Mouse (Mus musculus): ENCODE measurements around the gene Gpn2. TPM values are rescaled to one million over a fixed set of nuclear protein-coding genes. Genes with fewer than 3 reads are reported as not detected.
A peak's percentile ranks its signal among the peaks of the same experiment; 100 is the strongest.

Gpn2 gene
- 19.4 and 22.2 TPM in 2 replicates for polyA plus RNA-seq (2012; rRNA removed)

DNA sequence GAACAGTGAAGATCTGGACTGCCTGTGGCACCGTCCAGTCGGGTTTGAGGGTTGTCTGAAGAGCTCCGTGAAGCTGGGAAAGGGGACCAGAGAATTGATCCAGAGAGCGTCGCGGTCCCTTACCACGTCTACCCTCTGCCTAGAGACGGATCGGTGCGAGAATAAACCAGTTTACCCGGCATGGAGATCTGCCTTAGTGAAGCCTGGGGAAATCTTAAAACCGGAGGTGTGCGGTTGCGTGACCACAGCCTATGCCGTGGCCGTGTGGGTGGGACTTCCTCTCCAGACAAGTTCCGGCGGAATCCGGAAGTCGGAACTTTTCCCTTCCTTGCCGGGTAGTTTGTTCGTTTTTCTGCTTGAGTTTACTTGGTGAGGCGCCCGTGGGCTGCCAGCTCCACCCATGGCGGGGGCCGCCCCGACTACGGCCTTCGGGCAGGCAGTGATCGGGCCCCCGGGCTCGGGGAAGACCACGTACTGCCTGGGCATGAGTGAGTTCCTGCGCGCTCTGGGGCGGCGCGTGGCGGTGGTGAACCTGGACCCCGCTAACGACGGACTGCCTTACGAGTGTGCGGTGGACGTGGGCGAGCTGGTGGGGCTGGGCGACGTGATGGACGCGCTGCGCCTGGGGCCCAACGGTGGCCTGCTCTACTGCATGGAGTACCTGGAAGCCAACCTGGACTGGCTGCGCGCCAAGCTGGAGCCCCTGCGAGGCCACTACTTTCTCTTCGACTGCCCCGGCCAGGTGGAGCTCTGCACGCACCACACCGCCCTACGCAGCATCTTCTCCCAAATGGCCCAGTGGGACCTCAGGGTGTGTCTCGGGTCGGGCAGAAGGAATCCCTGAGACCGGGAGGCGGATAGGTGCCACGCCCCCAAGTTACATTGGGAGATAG, at the start of gene Gpn2:
TSS of gene Gpn2 (plus strand) at position 304 of the 893 bp plus-strand sequence.
- Histone ChIP-seq H3K4me1 (ENCODE audit: control insufficient read depth, insufficient read depth, low read length) (no peaks in the 10 kb centered on the region), H3K4me3 (ENCODE audit: insufficient read depth, low read length) (peak within 1 kb of the TSS; percentile 73), H3K27ac (ENCODE audit: insufficient read depth, low read length) (peak within 1 kb of the TSS; percentile 51)
- TF ChIP-seq POLR2A (IDR thresholded peaks at IDR 0.05; ENCODE audit: extremely low read depth, insufficient read depth, low read length): peak; percentile 91
- no peak for TF ChIP-seq CTCF (IDR thresholded peaks at IDR 0.05; ENCODE audit: extremely low read depth, insufficient read depth, low read length)

- Histone ChIP-seq H3K4me3 (ENCODE audit: insufficient read depth, low read length) (no peak overlapping the region), H3K27ac (ENCODE audit: insufficient read depth, low read length) (no peak overlapping the region), H3K4me1 (ENCODE audit: control insufficient read depth, insufficient read depth, low read length) (no peaks in the 10 kb centered on the region)
- TF ChIP-seq CTCF (IDR thresholded peaks at IDR 0.05; ENCODE audit: extremely low read depth, insufficient read depth, low read length): no peak
- TF ChIP-seq POLR2A (IDR thresholded peaks at IDR 0.05; ENCODE audit: extremely low read depth, insufficient read depth, low read length): no peak
Observed at GRCm38 (mm10) chr4:133536081-133536480, 48.1 kb upstream of the Gpn2 start.

DNA sequence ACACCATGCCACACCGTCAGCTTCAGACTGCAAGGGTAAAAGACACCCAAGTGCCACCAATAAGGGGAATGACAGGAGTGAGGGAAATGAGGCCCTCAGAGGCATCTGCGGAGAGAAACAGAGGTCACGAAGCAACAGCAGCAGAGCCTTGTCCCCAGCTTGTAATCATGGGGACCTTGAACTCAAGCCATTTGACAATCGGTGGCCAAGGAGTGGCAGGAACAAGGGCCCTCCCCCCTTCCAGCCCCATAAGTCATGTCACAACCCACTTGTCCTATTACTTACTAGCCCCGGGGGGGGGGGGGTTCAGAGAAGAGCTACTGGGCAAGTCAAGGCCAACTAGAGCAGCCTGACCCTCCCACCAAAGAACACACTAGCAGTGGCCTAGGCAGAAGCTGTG, 47.5 kb upstream of the Gpn2 start:
- no peak for TF ChIP-seq CTCF (IDR thresholded peaks at IDR 0.05; ENCODE audit: extremely low read depth, insufficient read depth, low read length)
- TF ChIP-seq POLR2A (IDR thresholded peaks at IDR 0.05; ENCODE audit: extremely low read depth, insufficient read depth, low read length): no peak
- Histone ChIP-seq H3K4me3 (ENCODE audit: insufficient read depth, low read length) (no peak overlapping the region), H3K4me1 (ENCODE audit: control insufficient read depth, insufficient read depth, low read length) (no peaks in the 10 kb centered on the region), H3K27ac (ENCODE audit: insufficient read depth, low read length) (no peak overlapping the region)

GRCm38 (mm10) chr4:133545272-133546231, 38.6 kb upstream of the Gpn2 start, which contains the start of gene Nudc:
TSS of gene Nudc (minus strand) at chr4:133545996.
- no peak for TF ChIP-seq CTCF (IDR thresholded peaks at IDR 0.05; ENCODE audit: extremely low read depth, insufficient read depth, low read length)
- TF ChIP-seq POLR2A (IDR thresholded peaks at IDR 0.05; ENCODE audit: extremely low read depth, insufficient read depth, low read length): peak; percentile 78
- H3K4me1 ChIP-seq (ENCODE audit: control insufficient read depth, insufficient read depth, low read length): peaks cover 3% of the 10 kb centered on the region; the same call in 1 of the 2 replicates
- no peak within 1 kb of the TSS for H3K27ac ChIP-seq (ENCODE audit: insufficient read depth, low read length)

GRCm38 (mm10) chr4:133552029-133552428, 32.1 kb upstream of the Gpn2 start:
- no peak for TF ChIP-seq POLR2A (IDR thresholded peaks at IDR 0.05; ENCODE audit: extremely low read depth, insufficient read depth, low read length)
- no peak for TF ChIP-seq CTCF (IDR thresholded peaks at IDR 0.05; ENCODE audit: extremely low read depth, insufficient read depth, low read length)
- Histone ChIP-seq H3K27ac (ENCODE audit: insufficient read depth, low read length) (no peak overlapping the region), H3K4me1 (ENCODE audit: control insufficient read depth, insufficient read depth, low read length) (no peaks in the 10 kb centered on the region), H3K4me3 (ENCODE audit: insufficient read depth, low read length) (no peak overlapping the region)

More at GRCm38 (mm10) chr4:133545272-133546231, 38.6 kb upstream of the Gpn2 start, which contains the start of gene Nudc:
- H3K4me3 ChIP-seq (ENCODE audit: insufficient read depth, low read length): peak within 1 kb of the TSS; percentile 82

- Histone ChIP-seq H3K4me1 (ENCODE audit: control insufficient read depth, insufficient read depth, low read length) (no peaks in the 10 kb centered on the region), H3K27ac (ENCODE audit: insufficient read depth, low read length) (no peak within 1 kb of the TSS), H3K4me3 (ENCODE audit: insufficient read depth, low read length) (no peak within 1 kb of the TSS)
- no peak for TF ChIP-seq CTCF (IDR thresholded peaks at IDR 0.05; ENCODE audit: extremely low read depth, insufficient read depth, low read length)
- no peak for TF ChIP-seq POLR2A (IDR thresholded peaks at IDR 0.05; ENCODE audit: extremely low read depth, insufficient read depth, low read length)
Observed at GRCm38 (mm10) chr4:133552768-133553447, 31.3 kb upstream of the Gpn2 start, which contains the start of gene Nr0b2. TSS of gene Nr0b2 (plus strand) at chr4:133553376.

DNA sequence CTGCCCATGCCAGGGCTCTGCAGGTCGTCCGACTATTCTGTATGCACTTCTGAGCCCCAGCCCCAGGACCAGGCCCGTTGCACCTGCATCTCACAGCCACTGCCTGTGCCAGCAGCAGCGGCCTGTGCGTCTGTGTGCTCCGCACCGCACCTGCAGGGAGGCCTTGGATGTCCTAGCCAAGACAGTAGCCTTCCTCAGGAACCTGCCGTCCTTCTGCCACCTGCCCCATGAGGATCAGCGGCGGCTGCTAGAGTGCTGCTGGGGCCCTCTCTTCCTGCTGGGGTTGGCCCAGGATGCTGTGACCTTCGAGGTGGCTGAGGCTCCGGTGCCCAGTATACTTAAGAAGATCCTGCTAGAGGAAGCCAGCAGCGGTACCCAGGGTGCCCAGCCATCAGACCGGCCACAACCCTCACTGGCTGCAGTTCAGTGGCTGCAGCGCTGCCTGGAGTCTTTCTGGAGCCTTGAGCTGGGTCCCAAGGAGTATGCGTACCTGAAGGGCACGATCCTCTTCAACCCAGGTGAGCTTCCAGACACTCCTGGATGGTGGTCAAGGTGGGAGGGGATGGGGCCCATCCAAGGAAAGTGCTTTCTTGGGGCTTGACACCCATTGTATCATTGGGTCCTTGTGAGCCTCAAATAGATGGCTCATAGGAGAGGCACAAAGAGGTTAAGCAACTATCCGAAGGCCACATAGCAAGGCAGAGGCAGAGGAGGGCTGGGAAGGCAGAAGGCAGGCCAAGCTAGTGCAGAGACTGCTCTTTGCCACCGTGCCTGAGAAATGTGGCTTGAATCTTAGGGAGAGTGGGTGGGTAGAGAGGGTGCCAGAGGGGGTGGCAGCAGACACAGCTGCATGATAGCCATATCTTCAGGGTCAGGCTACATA, 30.5 kb upstream of the Gpn2 start:
- Histone ChIP-seq H3K27ac (ENCODE audit: insufficient read depth, low read length) (no peak overlapping the region), H3K4me1 (ENCODE audit: control insufficient read depth, insufficient read depth, low read length) (no peaks in the 10 kb centered on the region), H3K4me3 (ENCODE audit: insufficient read depth, low read length) (no peak overlapping the region)
- no peak for TF ChIP-seq CTCF (IDR thresholded peaks at IDR 0.05; ENCODE audit: extremely low read depth, insufficient read depth, low read length)
- TF ChIP-seq POLR2A (IDR thresholded peaks at IDR 0.05; ENCODE audit: extremely low read depth, insufficient read depth, low read length): no peak

- no peak overlapping the region for H3K27ac ChIP-seq (ENCODE audit: insufficient read depth, low read length)
- no peaks in the 10 kb centered on the region for H3K4me1 ChIP-seq (ENCODE audit: control insufficient read depth, insufficient read depth, low read length)
- H3K4me3 ChIP-seq (ENCODE audit: insufficient read depth, low read length): no peak overlapping the region
- TF ChIP-seq CTCF (IDR thresholded peaks at IDR 0.05; ENCODE audit: extremely low read depth, insufficient read depth, low read length) (no peak), POLR2A (IDR thresholded peaks at IDR 0.05; ENCODE audit: extremely low read depth, insufficient read depth, low read length) (no peak)
Observed at GRCm38 (mm10) chr4:133557041-133557717, 27.0 kb upstream of the Gpn2 start.

Data from cortical plate, adult 2 months (tissue).